Mouse (Mus musculus): ENCODE measurements at regions not wholly inside any gene's neighbourhood (a gene's known extent, or its start where the extent isn't known, plus 50 kb on each side); places are given as distances from the start of the nearest gene placed in this dataset.

DNA sequence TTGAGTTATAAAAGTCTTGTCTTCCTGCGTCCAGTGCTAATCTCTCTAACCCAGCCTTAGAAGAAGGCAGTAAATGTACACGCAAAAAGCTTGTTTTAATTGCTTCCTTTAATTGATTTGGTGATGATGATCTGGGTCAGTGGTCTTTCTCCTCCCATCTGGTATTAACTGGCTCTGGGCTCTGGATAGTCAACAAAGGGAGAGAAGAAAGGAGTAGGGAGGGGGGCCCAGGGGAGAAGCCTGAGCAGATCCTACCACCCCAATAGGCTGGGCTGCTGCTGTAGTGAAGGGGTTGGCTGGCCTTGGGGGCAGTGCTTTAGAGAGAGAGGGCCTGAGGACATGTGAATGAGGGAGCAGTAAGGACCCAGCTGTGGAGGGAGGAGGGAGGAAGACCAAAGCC is 135.0 kb upstream of the Lemd2 start:
- H3K27me3 ChIP-seq, result no peaks in the 10 kb centered on the region
- no peak overlapping the region for H3K9ac ChIP-seq
- WGBS, result 57% methylated on average over 2 of the region's 2 CpGs
- H3K9me3 ChIP-seq, result no peaks in the 10 kb centered on the region
- no peak overlapping the region for H3K27ac ChIP-seq
- peaks cover 23% of the 10 kb centered on the region for H3K4me1 ChIP-seq
- ATAC-seq (ENCODE audit: borderline replicate concordance, extremely low read depth, low FRiP score, low TSS enrichment), result no peak
- H3K4me3 ChIP-seq, result no peak overlapping the region
- H3K4me2 ChIP-seq, result no peak overlapping the region
- H3K36me3 ChIP-seq, result no peaks in the 10 kb centered on the region

DNA sequence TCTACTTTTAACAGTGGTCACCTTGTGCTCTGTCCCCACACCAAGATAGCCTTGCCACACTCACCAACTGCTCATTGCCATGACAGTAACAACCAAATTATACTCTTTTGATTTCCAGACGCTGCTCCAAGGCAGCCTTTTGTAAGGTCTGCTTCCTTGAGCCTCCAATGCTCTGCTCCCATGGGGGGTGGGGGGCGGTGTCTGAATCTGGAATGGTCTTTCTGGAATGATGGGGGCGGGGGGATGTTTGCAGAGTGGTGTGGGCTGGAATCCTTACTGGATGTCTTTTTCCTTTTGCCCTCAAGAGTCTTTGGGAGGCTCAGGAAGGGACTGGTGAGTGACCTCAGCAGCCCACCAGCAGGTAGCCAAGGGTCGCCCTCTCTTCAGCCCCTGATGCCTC is 131.4 kb upstream of the Lemd2 start:
- Histone ChIP-seq H3K4me1 (peaks cover 15% of the 10 kb centered on the region; the same call in 1 of the 2 replicates), H3K9me3 (no peaks in the 10 kb centered on the region), H3K27me3 (no peaks in the 10 kb centered on the region), H3K4me3 (no peak overlapping the region), H3K9ac (no peak overlapping the region), H3K4me2 (no peak overlapping the region), H3K36me3 (no peaks in the 10 kb centered on the region), H3K27ac (0 out of 2 replicates have a peak overlapping the region, but pooled peaks have one; percentile 18)
- 42% methylated on average over 4 of the region's 4 CpGs for WGBS
- ATAC-seq (ENCODE audit: borderline replicate concordance, extremely low read depth, low FRiP score, low TSS enrichment), result no peak

DNA sequence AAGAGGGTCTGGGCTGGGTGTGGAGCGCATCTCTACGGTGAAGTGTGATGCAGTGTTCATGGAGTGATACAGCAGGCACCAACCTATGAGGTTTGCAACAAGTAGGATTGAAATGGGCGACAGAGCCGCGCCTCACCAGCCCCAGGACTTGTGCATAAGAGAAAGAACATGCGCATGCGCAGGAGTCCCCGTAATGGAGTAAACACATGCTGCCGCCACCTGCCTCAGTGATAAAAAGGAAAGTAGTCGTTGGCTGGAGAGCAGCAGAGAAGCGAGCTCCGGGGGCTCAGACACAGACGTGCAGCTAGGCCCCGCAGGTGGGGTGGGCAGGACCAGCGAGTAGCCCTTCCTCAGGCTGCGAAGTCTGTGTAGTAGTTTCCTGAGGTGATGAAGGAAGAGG is 129.3 kb upstream of the Lemd2 start:
- no peak for ATAC-seq (ENCODE audit: borderline replicate concordance, extremely low read depth, low FRiP score, low TSS enrichment)
- Histone ChIP-seq H3K9me3 (no peaks in the 10 kb centered on the region), H3K27ac (no peak overlapping the region), H3K4me2 (no peak overlapping the region), H3K36me3 (no peaks in the 10 kb centered on the region), H3K9ac (no peak overlapping the region), H3K4me1 (peaks cover 15% of the 10 kb centered on the region; the same call in 1 of the 2 replicates), H3K27me3 (no peaks in the 10 kb centered on the region), H3K4me3 (no peak overlapping the region)
- WGBS, result 72% methylated on average over 16 of the region's 16 CpGs

DNA sequence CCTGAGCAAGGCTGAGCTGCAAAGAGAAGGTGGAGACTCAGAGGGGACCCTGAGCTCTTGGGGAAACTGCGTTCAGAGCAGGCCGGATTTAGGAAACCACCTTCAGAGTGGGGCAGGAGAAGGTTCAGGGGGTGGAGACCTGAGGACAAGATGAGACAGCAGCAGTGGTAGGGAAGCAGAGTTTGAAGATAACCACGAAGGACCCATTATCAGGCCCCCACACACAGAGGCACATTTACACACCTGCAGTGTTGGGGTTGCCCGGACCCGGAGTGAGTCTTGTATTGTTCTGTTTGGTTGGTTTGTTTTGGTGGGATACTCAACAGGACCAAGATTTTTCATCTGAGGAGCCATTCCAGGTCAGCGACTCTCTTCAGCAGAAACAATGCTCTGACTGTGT is 128.9 kb upstream of the Lemd2 start:
- Histone ChIP-seq H3K9ac (no peak overlapping the region), H3K27me3 (no peaks in the 10 kb centered on the region), H3K4me3 (no peak overlapping the region), H3K36me3 (no peaks in the 10 kb centered on the region), H3K27ac (no peak overlapping the region), H3K4me2 (no peak overlapping the region), H3K9me3 (no peaks in the 10 kb centered on the region), H3K4me1 (peaks cover 15% of the 10 kb centered on the region; the same call in 1 of the 2 replicates)
- no peak for ATAC-seq (ENCODE audit: borderline replicate concordance, extremely low read depth, low FRiP score, low TSS enrichment)
- 67% methylated on average over 6 of the region's 6 CpGs for WGBS

DNA sequence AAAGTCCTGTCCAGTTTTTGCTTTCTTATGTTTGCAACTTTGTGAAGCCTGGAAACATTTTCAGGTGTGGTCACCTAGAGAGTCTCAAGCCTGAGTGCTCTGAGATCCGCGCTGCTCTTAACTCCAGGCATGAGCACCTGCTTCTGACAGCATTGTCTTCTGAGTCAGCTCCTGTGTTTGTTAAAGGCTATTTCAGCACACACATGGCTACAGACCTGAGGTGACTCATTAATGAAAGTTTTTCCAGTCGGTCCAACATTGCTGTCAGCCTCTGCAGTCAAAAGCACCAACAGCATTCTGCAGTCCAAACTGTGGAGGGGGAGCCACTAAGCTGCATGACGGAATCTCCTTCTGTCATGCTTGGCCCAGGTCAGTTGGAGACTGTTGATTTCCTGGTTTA is 127.8 kb upstream of the Lemd2 start:
- Histone ChIP-seq H3K27me3 (no peaks in the 10 kb centered on the region), H3K9ac (no peak overlapping the region), H3K36me3 (no peaks in the 10 kb centered on the region), H3K4me2 (no peak overlapping the region), H3K27ac (no peak overlapping the region), H3K4me3 (no peak overlapping the region), H3K4me1 (peaks cover 15% of the 10 kb centered on the region; the same call in 1 of the 2 replicates), H3K9me3 (no peaks in the 10 kb centered on the region)
- no peak for ATAC-seq (ENCODE audit: borderline replicate concordance, extremely low read depth, low FRiP score, low TSS enrichment)
- WGBS, result 63% methylated on average over 4 of the region's 4 CpGs

DNA sequence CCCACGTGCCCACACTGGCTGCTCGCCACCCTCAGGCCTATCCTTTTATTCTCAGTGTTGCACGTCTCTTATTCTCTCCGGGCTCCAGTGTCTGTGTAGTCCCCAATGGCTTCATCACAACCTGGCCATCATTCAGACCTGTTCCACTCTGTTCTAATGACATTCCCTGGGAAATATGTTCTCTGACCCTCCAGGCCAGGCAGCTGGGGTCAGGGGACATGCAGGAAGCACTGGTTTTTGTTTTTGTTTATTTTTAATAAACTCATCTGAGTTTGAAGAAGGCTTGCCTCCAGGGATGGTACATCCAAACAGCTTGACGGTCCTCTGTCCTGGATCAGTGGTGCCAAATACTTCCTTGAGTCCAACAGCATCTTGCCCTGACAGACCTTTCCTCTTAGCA is 127.4 kb upstream of the Lemd2 start:
- H3K4me3 ChIP-seq, result no peak overlapping the region
- H3K27me3 ChIP-seq, result peaks cover 2% of the 10 kb centered on the region; the same call in 1 of the 2 replicates
- H3K27ac ChIP-seq, result no peak overlapping the region
- H3K9ac ChIP-seq, result no peak overlapping the region
- H3K9me3 ChIP-seq, result no peaks in the 10 kb centered on the region
- peaks cover 15% of the 10 kb centered on the region; the same call in 1 of the 2 replicates for H3K4me1 ChIP-seq
- no peaks in the 10 kb centered on the region for H3K36me3 ChIP-seq
- WGBS, result 70% methylated on average over 5 of the region's 5 CpGs
- ATAC-seq (ENCODE audit: borderline replicate concordance, extremely low read depth, low FRiP score, low TSS enrichment), result no peak
- H3K4me2 ChIP-seq, result no peak overlapping the region

DNA sequence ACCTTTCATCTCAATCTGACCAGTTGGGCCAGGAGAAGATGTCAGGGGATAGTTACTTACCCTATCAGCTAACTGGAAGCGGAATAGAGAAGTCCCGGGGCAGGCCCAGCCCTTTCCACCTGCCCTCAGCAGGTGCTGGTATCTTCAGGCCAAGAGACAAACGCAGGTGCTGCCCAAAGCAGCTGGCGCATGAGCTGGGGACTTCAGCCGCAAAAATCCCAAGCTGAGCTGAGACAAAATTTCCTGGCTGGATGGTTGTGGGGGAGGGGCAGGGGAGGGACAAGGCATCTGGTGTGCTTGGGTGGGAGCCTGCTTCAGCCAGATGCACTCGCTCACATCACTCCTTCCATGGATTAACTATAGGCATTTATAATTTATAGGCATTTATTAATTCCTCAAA is 125.5 kb upstream of the Lemd2 start:
- Histone ChIP-seq H3K27ac (no peak overlapping the region), H3K9ac (no peak overlapping the region), H3K4me1 (peaks cover 7% of the 10 kb centered on the region), H3K4me2 (no peak overlapping the region), H3K27me3 (peaks cover 19% of the 10 kb centered on the region), H3K4me3 (no peak overlapping the region), H3K9me3 (no peaks in the 10 kb centered on the region), H3K36me3 (no peaks in the 10 kb centered on the region)
- WGBS, result 37% methylated on average over 6 of the region's 6 CpGs
- no peak for ATAC-seq (ENCODE audit: borderline replicate concordance, extremely low read depth, low FRiP score, low TSS enrichment)

DNA sequence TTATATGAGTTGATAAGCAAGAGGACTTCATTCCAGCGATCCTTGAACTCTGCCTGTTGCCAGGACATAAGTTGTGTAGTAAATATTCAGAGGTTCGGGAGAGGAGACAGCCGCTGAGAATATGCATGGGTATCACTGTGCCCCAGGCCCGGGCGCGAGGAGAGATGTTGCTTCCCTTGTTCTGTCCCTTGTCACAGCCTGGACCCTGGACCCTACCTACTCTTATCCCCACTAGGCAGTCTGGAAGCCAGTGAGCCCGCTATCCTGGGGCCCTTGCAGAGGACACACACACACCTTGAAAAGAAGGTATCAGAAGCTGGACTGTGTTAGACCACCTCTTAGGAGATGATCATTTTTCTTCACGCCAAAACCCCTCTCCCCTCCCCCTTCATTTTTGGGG is 124.9 kb upstream of the Lemd2 start:
- no peak for ATAC-seq (ENCODE audit: borderline replicate concordance, extremely low read depth, low FRiP score, low TSS enrichment)
- H3K36me3 ChIP-seq, result no peaks in the 10 kb centered on the region
- H3K9me3 ChIP-seq, result no peaks in the 10 kb centered on the region

DNA sequence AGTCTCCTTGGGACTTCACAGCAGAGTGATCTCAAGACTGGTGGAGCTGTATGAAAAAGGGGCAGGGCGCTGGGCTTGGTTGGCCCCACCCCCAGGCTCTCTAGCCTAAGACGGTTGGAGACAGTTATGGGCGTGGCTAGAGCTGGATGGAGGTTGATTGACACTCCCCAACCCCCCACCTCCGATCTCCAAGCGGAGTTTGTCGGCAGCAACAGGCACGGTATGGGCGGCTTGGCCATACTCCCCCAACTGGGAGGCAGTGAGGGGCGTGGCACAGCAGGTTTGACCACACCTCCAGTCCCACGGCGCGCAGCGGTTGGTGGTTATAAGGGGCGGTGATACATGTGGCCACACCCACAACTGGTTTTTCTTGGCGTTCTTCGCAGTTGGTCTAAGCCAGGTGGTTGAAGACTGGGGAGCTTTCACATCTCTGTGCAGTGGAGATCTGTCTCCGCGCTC is 120.8 kb upstream of the Lemd2 start:
- Histone ChIP-seq H3K27ac (no peak overlapping the region), H3K4me3 (peak overlapping the region; percentile 16; the same call in 1 of the 2 replicates), H3K9me3 (no peaks in the 10 kb centered on the region), H3K36me3 (no peaks in the 10 kb centered on the region), H3K4me2 (peak overlapping the region; percentile 48), H3K27me3 (peaks cover 19% of the 10 kb centered on the region), H3K9ac (no peak overlapping the region), H3K4me1 (peaks cover 7% of the 10 kb centered on the region; the same call in 1 of the 2 replicates)
- 8% methylated on average over 18 of the region's 18 CpGs for WGBS
- peak; percentile 78 for ATAC-seq (ENCODE audit: borderline replicate concordance, extremely low read depth, low FRiP score, low TSS enrichment)

More for the DNA sequence above, 124.9 kb upstream of the Lemd2 start:
- H3K9ac ChIP-seq, result no peak overlapping the region
- H3K27me3 ChIP-seq, result peaks cover 19% of the 10 kb centered on the region
- H3K27ac ChIP-seq, result no peak overlapping the region
- no peak overlapping the region for H3K4me2 ChIP-seq
- peaks cover 7% of the 10 kb centered on the region for H3K4me1 ChIP-seq
- 72% methylated on average over 8 of the region's 8 CpGs for WGBS
- no peak overlapping the region for H3K4me3 ChIP-seq

DNA sequence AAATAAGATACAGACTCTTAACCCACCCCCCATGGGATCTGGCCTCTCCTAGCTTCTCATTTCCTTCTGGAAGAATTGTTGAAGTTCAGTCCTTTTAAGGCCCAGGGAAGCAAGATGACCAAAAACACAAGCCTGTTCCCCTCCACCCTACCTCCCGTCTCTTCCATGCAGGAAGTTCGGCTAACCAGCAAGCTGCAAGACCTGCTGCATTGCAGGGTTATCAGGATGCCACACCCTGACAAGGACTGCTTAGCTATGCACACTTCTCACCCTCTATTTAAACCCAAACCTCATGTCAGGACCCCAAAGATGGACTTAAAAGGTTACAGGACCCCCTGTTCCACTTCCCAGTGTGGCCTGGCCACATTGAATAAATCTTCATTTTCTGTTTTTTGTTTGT is 119.2 kb upstream of the Lemd2 start:
- Histone ChIP-seq H3K36me3 (no peaks in the 10 kb centered on the region), H3K9me3 (no peaks in the 10 kb centered on the region), H3K4me3 (no peak overlapping the region), H3K9ac (no peak overlapping the region), H3K4me2 (no peak overlapping the region), H3K4me1 (peaks cover 13% of the 10 kb centered on the region), H3K27me3 (peaks cover 19% of the 10 kb centered on the region), H3K27ac (no peak overlapping the region)
- 61% methylated on average over 2 of the region's 2 CpGs for WGBS
- ATAC-seq (ENCODE audit: borderline replicate concordance, extremely low read depth, low FRiP score, low TSS enrichment), result no peak

DNA sequence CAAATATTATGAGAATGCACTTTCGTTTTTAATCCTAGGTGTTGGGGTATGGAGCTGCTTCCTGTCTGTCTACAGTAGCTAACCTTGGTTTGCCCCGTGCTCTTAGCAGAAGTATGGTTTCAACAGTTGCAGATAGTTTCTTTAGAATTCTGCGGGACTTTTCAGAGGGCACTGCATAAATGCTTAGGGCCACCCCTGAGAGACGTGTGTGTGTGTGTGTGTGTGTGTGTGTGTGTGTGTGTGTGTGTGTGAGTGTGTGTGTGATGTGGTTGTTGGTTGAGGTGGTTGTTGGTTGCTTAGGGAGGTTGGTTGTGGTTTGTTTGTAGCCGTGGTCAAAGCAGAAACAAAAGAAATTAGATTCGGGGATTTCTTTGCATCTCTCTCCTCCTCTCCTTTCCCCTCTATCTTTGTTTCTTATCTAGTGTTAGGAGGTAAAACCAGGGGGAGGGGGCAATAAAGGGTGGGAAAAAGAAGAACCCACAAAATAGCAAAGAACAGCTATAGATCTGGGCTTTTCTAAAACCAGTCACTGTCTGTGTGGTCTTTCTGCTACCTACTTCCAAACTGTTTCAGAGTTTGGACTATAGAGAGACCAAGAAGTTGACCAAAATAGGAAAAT is 118.7 kb upstream of the Lemd2 start:
- no peak for ATAC-seq (ENCODE audit: borderline replicate concordance, extremely low read depth, low FRiP score, low TSS enrichment)
- no peak overlapping the region for H3K4me3 ChIP-seq
- WGBS, result 53% methylated on average over 6 of the region's 6 CpGs
- H3K4me1 ChIP-seq, result peaks cover 18% of the 10 kb centered on the region
- H3K27me3 ChIP-seq, result peaks cover 19% of the 10 kb centered on the region
- no peak overlapping the region for H3K27ac ChIP-seq
- H3K36me3 ChIP-seq, result no peaks in the 10 kb centered on the region
- H3K9ac ChIP-seq, result no peak overlapping the region
- no peak overlapping the region for H3K4me2 ChIP-seq
- no peaks in the 10 kb centered on the region for H3K9me3 ChIP-seq

DNA sequence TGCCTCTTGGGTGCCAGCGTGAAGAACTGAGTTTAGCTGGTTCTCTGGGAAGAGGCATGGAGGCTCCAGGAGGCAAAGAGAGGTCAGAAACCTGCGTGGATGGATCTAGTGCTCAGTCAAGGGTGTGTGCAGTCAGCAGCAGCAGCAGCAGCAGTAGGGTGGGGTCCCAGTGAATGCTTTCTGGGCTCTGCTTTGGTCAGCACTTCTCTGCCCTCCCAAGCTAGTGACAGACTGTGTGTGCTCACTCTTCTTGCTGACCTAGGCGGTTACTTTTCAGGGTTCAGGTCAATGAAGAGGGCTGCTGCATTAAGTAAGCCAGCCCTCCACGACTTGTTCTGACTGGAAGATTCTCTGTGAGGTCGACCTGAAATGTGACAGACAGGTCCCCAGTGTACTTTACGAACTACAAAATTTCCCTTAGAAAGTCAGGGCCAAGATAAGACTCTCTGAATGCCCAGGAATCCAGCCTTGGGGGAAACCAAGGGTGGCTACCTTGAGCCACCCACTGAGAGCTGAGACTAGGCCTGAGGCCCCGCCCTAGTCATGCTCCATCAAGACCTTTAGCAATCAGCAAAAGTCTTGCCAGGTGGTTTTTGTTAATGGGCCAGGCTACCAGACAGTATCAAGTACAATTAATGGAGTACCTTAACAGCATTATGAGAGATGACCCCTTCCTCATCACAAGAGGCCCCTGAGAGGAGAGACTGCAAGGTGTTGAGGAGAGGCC is 114.9 kb upstream of the Lemd2 start:
- no peaks in the 10 kb centered on the region for H3K36me3 ChIP-seq
- no peak overlapping the region for H3K4me3 ChIP-seq
- ATAC-seq (ENCODE audit: borderline replicate concordance, extremely low read depth, low FRiP score, low TSS enrichment), result no peak
- H3K27ac ChIP-seq, result no peak overlapping the region
- no peak overlapping the region for H3K4me2 ChIP-seq
- H3K27me3 ChIP-seq, result no peaks in the 10 kb centered on the region
- no peaks in the 10 kb centered on the region for H3K9me3 ChIP-seq
- no peak overlapping the region for H3K9ac ChIP-seq
- H3K4me1 ChIP-seq, result peaks cover 36% of the 10 kb centered on the region
- 69% methylated on average over 7 of the region's 7 CpGs for WGBS
